Mouse (Mus musculus) B cell, adult (primary cell): ENCODE measurements around the gene Sox1. TPM values are rescaled to one million over a fixed set of nuclear protein-coding genes. Genes with fewer than 3 reads are reported as not detected.

Source experiments
- total RNA-seq: library from RNA; stranded (reverse); gene quantifications from 4 replicates; pipeline ENCODE4 v1.2.4, GENCODE M21; 2023; ENCODE audit not compliant: inconsistent age

The Sox1 gene
- total RNA-seq, result not detected in 4 replicates

GRCm38 (mm10) chr8:12395071-12396031 lies at the start of gene Sox1:
TSS of gene Sox1 (plus strand) at chr8:12395295.

Other genes starting within 250 kb of the Sox1 start
- not detected in 4 replicates for gene A230072I06Rik, start 116.5 kb upstream of the Sox1 start, total RNA-seq
- not detected in 4 replicates for gene Spaca7, start 177.7 kb downstream of the Sox1 start, total RNA-seq